Mouse (Mus musculus) heart, adult 18-20 months (tissue): ENCODE results near the gene Henmt1. TPM values are rescaled to one million over a fixed set of nuclear protein-coding genes. Genes with fewer than 3 reads are reported as not detected.

ENCODE experiments used
- DNase-seq, 2 experiments: peaks; one replicate each; pipeline ENCODE4 v3.0.0; 2021 to 2022; ENCODE audit warnings: mixed read lengths in 1 of 2
- long read RNA-seq, 2 experiments: library from polyadenylated mRNA; stranded (forward); transcript quantifications; one replicate each; pipeline ENCODE4 v2.0.0; 2021
- total RNA-seq, 2 experiments: library from RNA; stranded (reverse); gene quantifications; 2 replicates each; pipeline ENCODE4 v1.2.3; 2021

The Henmt1 gene
- not detected for total RNA-seq
- long read RNA-seq, experiment 1 = 0 reads
- long read RNA-seq, experiment 2 = 0 reads

- no peak for DNase-seq
Observed at GRCm38 (mm10) chr3:108939573-108939972, at the start of gene Henmt1. Henmt1 (plus strand) TSS chr3:108939873.

GRCm38 (mm10) chr3:108889908-108890307 lies 49.8 kb upstream of the Henmt1 start, which contains the start of gene Fndc7:
Fndc7 (minus strand) TSS chr3:108890008.
- no peak for DNase-seq

- DNase-seq = no peak
Observed at GRCm38 (mm10) chr3:108892080-108892479, 47.6 kb upstream of the Henmt1 start.

- DNase-seq = no peak
Observed at GRCm38 (mm10) chr3:108892914-108893313, 46.8 kb upstream of the Henmt1 start.

- no peak for DNase-seq
Observed at GRCm38 (mm10) chr3:108898640-108899039, 41.0 kb upstream of the Henmt1 start.

- peak in 1 of 2 experiments; percentile 65 for DNase-seq
Observed at GRCm38 (mm10) chr3:108900147-108900546, 39.5 kb upstream of the Henmt1 start.

GRCm38 (mm10) chr3:108900681-108901080 lies 39.0 kb upstream of the Henmt1 start:
- DNase-seq = peak; percentile 36 to 46

- no peak for DNase-seq
Observed at GRCm38 (mm10) chr3:108902038-108902437, 37.6 kb upstream of the Henmt1 start.

GRCm38 (mm10) chr3:108902934-108903333 lies 36.7 kb upstream of the Henmt1 start:
- no peak for DNase-seq

- peak in 1 of 2 experiments; percentile 23 for DNase-seq
Observed at GRCm38 (mm10) chr3:108910303-108911080, 29.2 kb upstream of the Henmt1 start.

- DNase-seq = peak; percentile 65 to 66
Observed at GRCm38 (mm10) chr3:108911081-108911547, 28.6 kb upstream of the Henmt1 start.

GRCm38 (mm10) chr3:108911548-108912413 lies 27.9 kb upstream of the Henmt1 start, which contains the start of gene Prpf38b:
Prpf38b (minus strand) TSS chr3:108911727.
- peak; percentile 96 to 97 for DNase-seq

- DNase-seq = no peak
Observed at GRCm38 (mm10) chr3:108915999-108916398, 23.7 kb upstream of the Henmt1 start.

GRCm38 (mm10) chr3:108916857-108917256 lies 22.8 kb upstream of the Henmt1 start:
- no peak for DNase-seq

GRCm38 (mm10) chr3:108917986-108918385 lies 21.7 kb upstream of the Henmt1 start:
- no peak for DNase-seq

GRCm38 (mm10) chr3:108918852-108919251 lies 20.8 kb upstream of the Henmt1 start:
- DNase-seq = no peak

GRCm38 (mm10) chr3:108920442-108921070 lies 19.1 kb upstream of the Henmt1 start:
- DNase-seq = no peak

GRCm38 (mm10) chr3:108921822-108922221 lies 17.9 kb upstream of the Henmt1 start:
- no peak for DNase-seq

- no peak for DNase-seq
Observed at GRCm38 (mm10) chr3:108925677-108926076, 14.0 kb upstream of the Henmt1 start.

GRCm38 (mm10) chr3:108926308-108926707 lies 13.4 kb upstream of the Henmt1 start:
- DNase-seq = no peak

- DNase-seq = no peak
Observed at GRCm38 (mm10) chr3:108933557-108933956, 6.1 kb upstream of the Henmt1 start.

- DNase-seq = no peak
Observed at GRCm38 (mm10) chr3:108938691-108939090, 982 bp upstream of the Henmt1 start.
